9 mouse cellular contexts compared by ENCODE assay signal in the genomic region with DNA sequence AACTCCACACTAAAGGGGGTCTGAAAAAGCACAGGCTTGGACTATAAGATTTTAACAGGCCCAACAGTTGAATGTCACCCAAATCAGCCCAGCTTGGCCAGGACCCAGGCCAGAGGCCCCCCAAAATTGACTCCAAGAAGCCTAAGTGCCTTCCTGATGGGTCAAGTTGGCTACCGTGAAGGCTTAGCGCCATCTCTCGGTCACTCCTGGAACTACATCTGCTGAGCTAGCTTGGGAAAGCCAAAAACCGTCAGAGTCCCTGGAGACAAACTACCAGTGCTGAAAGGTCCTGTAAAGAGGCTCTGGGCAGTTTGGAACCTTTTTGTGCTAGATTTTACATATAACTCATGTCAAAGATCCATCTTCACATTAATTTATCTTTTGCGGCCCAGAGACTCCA. TPM values are rescaled to one million over a fixed set of nuclear protein-coding genes. Genes with fewer than 3 reads are reported as not detected.
DNase-seq lines count a peak whose midpoint lies in the region; ATAC-seq lines count a peak whose summit lies in the region.
"Had no signal": no experiment of that assay in that cellular context is flagged by ENCODE, and none has a peak within 500 bp of the region (broad histone marks: within the 10 kb centered on the region; RNA-seq: fewer than 3 reads in every experiment).

No protein-coding gene starts in this region.

- H3K36me3 ChIP-seq in liver, embryonic 12.5 days = no peaks in the 10 kb centered on the region
- H3K36me3 ChIP-seq: heart, embryonic 13.5 days had no signal

- WGBS in liver, embryonic 12.5 days (ENCODE audit: insufficient replicate concordance) = 10% methylated on average over 5 of the region's 5 CpGs

- peaks cover 43% of the 10 kb centered on the region for H3K27me3 ChIP-seq in liver, embryonic 12.5 days (replicated peaks)

- ATAC-seq in liver, embryonic 12.5 days = no peak
- no peak for ATAC-seq in inflammation-experienced regulatory T-cells, adult 6 months

- no peak overlapping the region for H3K27ac ChIP-seq in liver, embryonic 12.5 days
- H3K27ac ChIP-seq: heart, embryonic 13.5 days had no signal

- H3K9me3 ChIP-seq in liver, embryonic 12.5 days (replicated peaks) = no peaks in the 10 kb centered on the region

- no peak overlapping the region for H3K4me3 ChIP-seq in liver, embryonic 12.5 days
- H3K4me3 ChIP-seq: heart, embryonic 13.5 days had no signal

- no peaks in the 10 kb centered on the region for H3K4me1 ChIP-seq in liver, embryonic 12.5 days
- H3K4me1 ChIP-seq: heart, embryonic 13.5 days had no signal

- peak; percentile 47 for DNase-seq in liver
- DNase-seq in T-cell, adult 2 months (ENCODE audit: low spot score) = peak; percentile 6
- DNase-seq in cerebellum, postnatal 14 days = peak; percentile 93 to 96
- peak; percentile 38 to 71 for DNase-seq in heart, postnatal 36 days
- peak; percentile 69 to 73 for DNase-seq in left cerebral cortex, postnatal 25 days (ENCODE audit: low spot score in 2 of 2)
- DNase-seq in right cerebral cortex, adult 18-20 months = peak; percentile 55

- intact Hi-C loops in heart, postnatal 36 days (cut with DNase I) = loop anchor here (1.0 to 5.0 kb wide), 3 partner anchors 180 to 320 kb away; no protein-coding TSS in a partner anchor
- intact Hi-C loops in left cerebral cortex, postnatal 25 days (cut with DNase I) = loop anchor here (1.0 to 2.0 kb wide), 2 partner anchors 221 to 320 kb away; no protein-coding TSS in a partner anchor

- no peak overlapping the region for H3K4me2 ChIP-seq in liver, embryonic 12.5 days
- H3K4me2 ChIP-seq: heart, embryonic 13.5 days had no signal

- H3K9ac ChIP-seq in liver, embryonic 12.5 days = no peak overlapping the region
- H3K9ac ChIP-seq: heart, embryonic 13.5 days had no signal

RNA-seq across cellular contexts. Expression of gene Nos1, which starts 56.1 kb away (rescaled TPM):
- polyA plus RNA-seq in liver, embryonic 12.5 days (2016; fragmentation: Nextera tagmentation; extraction: Ambion mirVana) = 0.01 and 0.02 TPM in 2 replicates
- under 1 TPM; 0.22 to 0.50 TPM for total RNA-seq in heart, postnatal 36 days (2021)
- total RNA-seq in left cerebral cortex, postnatal 25 days (2021) = 10 to 100 TPM; 31.0 to 35.5 TPM
- under 1 TPM in 2 of 3 experiments, not detected in 1; 0.06 to 0.08 TPM for polyA plus RNA-seq in inflammation-experienced regulatory T-cells, adult 6 months (2017; shearing (Covaris generic))

Comparison
In these comparisons a context has a peak if more than half of its experiments do, and no peak if none do; other contexts are left out.
1. DNase-seq: peak in every context shown above with its lines; median percentile 94 in cerebellum, postnatal 14 days; 71 in left cerebral cortex, postnatal 25 days; 55 in right cerebral cortex, adult 18-20 months; 54 in heart, postnatal 36 days; 47 in liver; 6 in T-cell, adult 2 months.
2. RNA of gene Nos1, which starts 56.1 kb away (total RNA-seq): 31.0 to 35.5 TPM in left cerebral cortex, postnatal 25 days; 0.22 to 0.50 TPM in heart, postnatal 36 days; every median in the first group is over 10 times any median in the second.